Mouse (Mus musculus): ENCODE measurements around the gene Gm21992. TPM values are rescaled to one million over a fixed set of nuclear protein-coding genes. Genes with fewer than 3 reads are reported as not detected.

Gene Gm21992
- polyA plus RNA-seq, 1 experiment from 2014 or later, result 23.9 TPM

DNA sequence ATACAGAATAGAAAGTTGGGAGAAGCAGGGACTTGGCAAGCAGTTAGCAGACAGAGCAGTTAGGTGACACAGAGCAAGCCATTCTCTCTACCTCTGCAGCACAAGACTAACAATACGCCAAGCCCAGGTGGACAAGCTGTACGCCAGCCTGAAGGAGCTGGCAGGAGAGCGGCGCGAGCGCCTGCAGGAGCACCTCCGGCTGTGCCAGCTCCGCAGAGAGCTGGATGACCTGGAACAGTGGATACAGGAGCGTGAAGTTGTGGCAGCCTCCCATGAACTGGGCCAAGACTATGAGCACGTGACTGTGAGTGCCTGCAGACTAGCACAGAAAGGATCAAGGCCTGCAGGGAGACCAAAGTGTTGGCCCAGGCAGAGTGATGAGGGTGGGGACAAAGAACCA lies 65.7 kb downstream of the Gm21992 start:
- no peak overlapping the region for H3K4me3 ChIP-seq
- no peaks in the 10 kb centered on the region for H3K27me3 ChIP-seq
- no peaks in the 10 kb centered on the region for H3K4me1 ChIP-seq (replicated peaks)
- H3K27ac ChIP-seq (replicated peaks), result no peak overlapping the region
- WGBS, result 92% methylated on average over 10 of the region's 10 CpGs
- no peak for ATAC-seq (ENCODE audit: low FRiP score, low read depth)
- H3K4me2 ChIP-seq, result no peak overlapping the region
- no peaks in the 10 kb centered on the region for H3K9me3 ChIP-seq
- H3K9ac ChIP-seq, result no peak overlapping the region
- peaks cover 83% of the 10 kb centered on the region for H3K36me3 ChIP-seq

DNA sequence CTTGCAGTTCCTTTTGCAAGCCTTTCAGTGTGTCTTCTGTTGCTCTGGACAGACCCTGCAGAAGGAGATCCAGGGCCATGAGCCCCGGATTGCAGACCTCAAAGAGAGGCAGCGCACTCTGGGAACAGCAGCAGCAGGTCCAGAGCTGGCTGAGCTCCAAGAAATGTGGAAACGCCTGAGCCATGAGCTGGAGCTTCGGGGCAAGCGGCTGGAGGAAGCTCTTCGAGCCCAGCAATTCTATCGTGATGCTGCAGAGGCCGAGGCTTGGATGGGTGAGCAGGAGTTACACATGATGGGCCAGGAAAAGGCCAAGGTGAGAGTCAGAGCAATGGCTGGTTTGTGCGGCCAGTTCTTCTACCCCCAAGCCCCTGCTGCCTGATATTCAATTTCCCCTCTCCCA lies 66.4 kb downstream of the Gm21992 start:
- Histone ChIP-seq H3K27ac (replicated peaks) (no peak overlapping the region), H3K9ac (no peak overlapping the region), H3K4me1 (replicated peaks) (no peaks in the 10 kb centered on the region), H3K9me3 (no peaks in the 10 kb centered on the region), H3K27me3 (no peaks in the 10 kb centered on the region), H3K4me3 (no peak overlapping the region), H3K4me2 (no peak overlapping the region), H3K36me3 (peaks cover 84% of the 10 kb centered on the region)
- ATAC-seq (ENCODE audit: low FRiP score, low read depth), result no peak
- WGBS, result 65% methylated on average over 9 of the region's 9 CpGs

DNA sequence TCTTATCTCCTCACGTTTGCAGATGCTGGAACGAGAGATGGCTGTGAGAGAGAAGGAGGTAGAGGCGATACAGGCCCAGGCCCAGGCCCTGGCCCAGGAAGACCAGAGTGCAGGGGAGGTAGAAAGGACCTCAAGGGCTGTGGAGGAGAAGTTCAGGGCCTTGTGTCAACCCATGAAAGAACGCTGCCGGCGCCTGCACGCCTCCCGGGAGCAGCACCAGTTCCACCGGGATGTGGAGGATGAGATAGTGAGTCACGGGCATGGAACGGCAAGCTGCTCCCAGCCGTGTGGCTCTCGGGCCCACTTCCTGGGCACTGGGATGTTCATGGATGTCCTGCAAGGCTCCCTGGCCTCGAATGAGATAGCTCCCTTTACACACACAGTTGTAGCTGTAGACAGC lies 67.4 kb downstream of the Gm21992 start:
- WGBS, result 87% methylated on average over 14 of the region's 14 CpGs
- Histone ChIP-seq H3K4me3 (no peak overlapping the region), H3K4me1 (replicated peaks) (no peaks in the 10 kb centered on the region), H3K9ac (no peak overlapping the region), H3K9me3 (no peaks in the 10 kb centered on the region), H3K27ac (replicated peaks) (no peak overlapping the region), H3K4me2 (no peak overlapping the region), H3K36me3 (peaks cover 86% of the 10 kb centered on the region), H3K27me3 (no peaks in the 10 kb centered on the region)
- no peak for ATAC-seq (ENCODE audit: low FRiP score, low read depth)

DNA sequence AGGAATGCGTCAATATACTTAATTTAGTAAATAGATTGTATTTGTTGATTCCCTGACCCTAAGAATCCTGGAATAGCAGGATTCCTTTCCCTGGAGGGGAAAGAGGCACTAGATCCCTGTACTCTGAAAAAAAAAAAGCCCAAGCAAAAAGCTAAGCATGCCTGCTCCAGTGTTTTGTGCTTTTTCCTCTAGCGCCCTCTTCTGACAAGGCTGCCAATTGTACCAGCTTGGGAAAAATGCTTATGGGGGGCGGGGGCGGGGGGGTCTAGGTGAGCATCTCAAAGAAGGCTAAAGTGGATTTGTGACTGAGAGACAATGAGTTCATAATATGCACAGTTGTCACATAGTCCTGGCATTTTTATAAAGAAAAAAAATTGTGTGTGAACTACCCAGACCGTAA lies 67.9 kb downstream of the Gm21992 start:
- no peak overlapping the region for H3K4me3 ChIP-seq
- WGBS, result 41% methylated on average over 5 of the region's 5 CpGs
- ATAC-seq (ENCODE audit: low FRiP score, low read depth), result no peak

DNA sequence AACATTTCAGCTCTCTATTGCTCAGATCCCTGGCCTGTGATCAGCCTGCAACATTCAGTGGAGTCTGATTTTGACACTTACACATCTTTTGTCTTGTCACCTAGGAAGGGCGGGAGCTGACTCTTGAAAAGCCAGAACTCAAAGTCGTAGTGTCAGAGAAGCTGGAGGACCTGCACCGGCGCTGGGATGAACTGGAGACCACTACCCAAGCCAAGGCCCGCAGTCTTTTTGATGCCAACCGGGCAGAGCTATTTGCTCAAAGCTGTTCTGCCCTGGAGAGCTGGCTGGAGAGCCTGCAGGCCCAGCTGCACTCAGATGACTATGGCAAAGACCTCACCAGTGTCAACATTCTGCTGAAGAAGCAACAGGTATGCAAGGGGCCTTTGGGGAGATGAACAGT lies 69.2 kb downstream of the Gm21992 start:
- no peak overlapping the region for H3K4me2 ChIP-seq
- no peaks in the 10 kb centered on the region for H3K4me1 ChIP-seq (replicated peaks)
- H3K27ac ChIP-seq (replicated peaks), result no peak overlapping the region
- H3K4me3 ChIP-seq, result no peak overlapping the region
- no peaks in the 10 kb centered on the region for H3K27me3 ChIP-seq
- WGBS, result 91% methylated on average over 6 of the region's 6 CpGs
- H3K9ac ChIP-seq, result no peak overlapping the region
- peaks cover 89% of the 10 kb centered on the region for H3K36me3 ChIP-seq
- no peak for ATAC-seq (ENCODE audit: low FRiP score, low read depth)
- no peaks in the 10 kb centered on the region for H3K9me3 ChIP-seq

More for the DNA sequence above, 67.9 kb downstream of the Gm21992 start:
- Histone ChIP-seq H3K4me2 (no peak overlapping the region), H3K4me1 (replicated peaks) (no peaks in the 10 kb centered on the region), H3K27ac (replicated peaks) (no peak overlapping the region), H3K36me3 (peaks cover 87% of the 10 kb centered on the region), H3K9ac (no peak overlapping the region), H3K27me3 (no peaks in the 10 kb centered on the region), H3K9me3 (no peaks in the 10 kb centered on the region)

DNA sequence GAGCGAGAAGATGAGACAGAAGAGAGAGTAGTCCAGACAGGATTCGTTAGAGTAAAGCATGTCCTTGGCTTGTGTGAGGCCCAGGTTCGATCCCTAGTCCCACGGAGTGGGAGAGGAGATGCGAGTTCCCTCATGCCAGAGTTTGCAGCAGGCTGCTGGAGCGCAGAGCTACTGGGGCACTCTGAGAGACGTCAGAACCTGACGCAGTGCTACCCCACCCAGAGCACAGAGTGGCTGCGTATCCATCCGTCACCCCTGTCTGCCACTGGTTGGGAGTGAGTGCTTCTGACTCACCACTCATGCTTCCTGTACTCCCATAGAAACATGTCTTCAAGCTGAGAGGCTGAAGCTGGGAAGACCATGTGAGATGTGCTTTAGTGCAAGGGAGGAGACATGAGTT lies 69.9 kb downstream of the Gm21992 start:
- no peaks in the 10 kb centered on the region for H3K9me3 ChIP-seq
- H3K4me3 ChIP-seq, result no peak overlapping the region
- no peak for ATAC-seq (ENCODE audit: low FRiP score, low read depth)
- peaks cover 89% of the 10 kb centered on the region for H3K36me3 ChIP-seq
- 85% methylated on average over 10 of the region's 10 CpGs for WGBS
- H3K4me2 ChIP-seq, result no peak overlapping the region
- no peak overlapping the region for H3K9ac ChIP-seq
- H3K27ac ChIP-seq (replicated peaks), result no peak overlapping the region
- H3K4me1 ChIP-seq (replicated peaks), result no peaks in the 10 kb centered on the region
- H3K27me3 ChIP-seq, result no peaks in the 10 kb centered on the region

DNA sequence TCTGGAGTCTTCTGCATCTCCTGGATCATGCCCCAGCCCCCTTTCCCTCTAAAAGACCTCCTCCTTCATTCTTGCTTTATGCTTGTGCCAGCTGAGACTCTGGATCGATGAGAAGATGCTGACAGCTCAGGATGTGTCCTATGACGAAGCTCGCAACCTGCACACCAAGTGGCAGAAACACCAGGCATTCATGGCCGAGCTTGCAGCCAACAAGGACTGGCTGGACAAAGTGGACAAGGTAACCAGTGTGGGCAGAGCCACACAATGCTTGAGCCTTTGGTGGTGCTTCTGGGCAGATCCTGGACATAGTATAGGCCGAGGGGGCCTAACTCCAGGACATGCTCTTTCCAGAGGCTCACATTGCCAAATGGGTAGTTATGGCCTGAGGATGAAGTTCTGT lies 71.7 kb downstream of the Gm21992 start:
- Histone ChIP-seq H3K9me3 (no peaks in the 10 kb centered on the region), H3K27me3 (no peaks in the 10 kb centered on the region), H3K36me3 (peaks cover 79% of the 10 kb centered on the region), H3K4me3 (no peak overlapping the region), H3K4me2 (no peak overlapping the region), H3K4me1 (replicated peaks) (no peaks in the 10 kb centered on the region), H3K27ac (replicated peaks) (no peak overlapping the region), H3K9ac (no peak overlapping the region)
- WGBS, result 93% methylated on average over 5 of the region's 5 CpGs
- ATAC-seq (ENCODE audit: low FRiP score, low read depth), result no peak

DNA sequence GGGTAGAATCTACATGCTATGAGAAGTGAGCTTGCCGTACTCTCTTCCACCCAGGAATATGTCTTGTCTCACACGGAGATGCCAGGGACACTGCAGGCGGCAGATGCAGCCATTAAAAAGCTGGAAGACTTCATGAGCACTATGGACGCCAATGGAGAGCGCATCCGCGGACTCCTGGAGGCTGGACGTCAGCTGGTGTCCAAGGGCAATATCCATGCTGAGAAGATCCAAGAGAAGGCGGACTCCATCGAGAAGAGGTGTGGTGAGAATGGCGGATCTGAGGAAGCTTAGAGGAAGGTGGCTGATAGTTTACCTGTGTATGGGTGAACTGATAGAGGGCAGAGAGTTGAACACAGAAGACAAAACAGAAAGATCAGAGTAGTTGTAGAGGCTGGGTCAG lies 72.4 kb downstream of the Gm21992 start:
- Histone ChIP-seq H3K27me3 (no peaks in the 10 kb centered on the region), H3K36me3 (peaks cover 80% of the 10 kb centered on the region), H3K9ac (no peak overlapping the region), H3K27ac (replicated peaks) (no peak overlapping the region), H3K4me3 (no peak overlapping the region), H3K9me3 (no peaks in the 10 kb centered on the region), H3K4me2 (no peak overlapping the region), H3K4me1 (replicated peaks) (no peaks in the 10 kb centered on the region)
- no peak for ATAC-seq (ENCODE audit: low FRiP score, low read depth)
- WGBS, result 93% methylated on average over 11 of the region's 11 CpGs

DNA sequence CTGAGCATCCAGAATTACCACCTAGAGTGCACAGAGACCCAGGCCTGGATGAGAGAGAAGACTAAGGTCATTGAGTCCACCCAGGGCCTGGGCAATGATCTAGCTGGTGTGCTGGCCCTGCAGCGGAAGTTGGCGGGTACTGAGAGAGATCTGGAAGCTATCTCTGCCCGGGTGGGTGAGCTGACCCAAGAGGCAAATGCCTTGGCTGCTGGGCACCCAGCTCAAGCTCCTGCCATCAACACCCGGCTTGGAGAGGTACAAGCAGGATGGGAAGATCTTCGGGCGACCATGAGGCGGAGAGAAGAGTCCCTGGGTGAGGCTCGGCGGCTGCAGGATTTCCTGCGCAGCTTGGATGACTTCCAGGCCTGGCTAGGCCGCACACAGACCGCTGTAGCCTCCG lies 73.5 kb downstream of the Gm21992 start:
- ATAC-seq (ENCODE audit: low FRiP score, low read depth), result no peak
- 86% methylated on average over 13 of the region's 13 CpGs for WGBS

DNA sequence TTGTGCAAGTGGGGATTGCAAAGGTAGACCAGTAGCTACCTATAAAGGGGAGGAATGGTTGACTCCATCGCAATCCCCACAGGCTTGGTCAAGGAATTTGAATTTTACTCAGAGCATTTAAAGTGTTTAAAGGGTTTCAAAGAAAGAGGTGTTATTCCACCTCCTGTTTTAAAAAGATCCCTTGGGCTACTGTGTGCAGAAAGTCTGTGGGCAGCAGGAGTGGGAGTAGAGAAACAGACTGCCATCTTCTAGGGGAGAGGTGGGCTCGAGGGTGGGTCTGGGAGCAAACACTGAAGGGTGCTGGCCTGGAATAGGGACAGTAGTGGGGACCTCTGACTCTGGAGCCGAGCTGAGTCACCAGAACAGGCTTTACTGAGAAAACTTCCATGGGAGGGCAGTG lies 78.4 kb downstream of the Gm21992 start:
- Histone ChIP-seq H3K9me3 (no peaks in the 10 kb centered on the region), H3K27ac (replicated peaks) (no peak overlapping the region), H3K4me3 (no peak overlapping the region), H3K4me1 (replicated peaks) (no peaks in the 10 kb centered on the region), H3K4me2 (no peak overlapping the region), H3K27me3 (no peaks in the 10 kb centered on the region), H3K36me3 (peaks cover 81% of the 10 kb centered on the region), H3K9ac (no peak overlapping the region)
- WGBS, result 87% methylated on average over 3 of the region's 3 CpGs
- ATAC-seq (ENCODE audit: low FRiP score, low read depth), result no peak

More for the DNA sequence above, 73.5 kb downstream of the Gm21992 start:
- no peaks in the 10 kb centered on the region for H3K27me3 ChIP-seq
- peaks cover 86% of the 10 kb centered on the region for H3K36me3 ChIP-seq
- H3K9ac ChIP-seq, result no peak overlapping the region
- no peak overlapping the region for H3K4me2 ChIP-seq
- H3K27ac ChIP-seq (replicated peaks), result no peak overlapping the region
- no peaks in the 10 kb centered on the region for H3K4me1 ChIP-seq (replicated peaks)
- H3K4me3 ChIP-seq, result no peak overlapping the region
- H3K9me3 ChIP-seq, result no peaks in the 10 kb centered on the region

DNA sequence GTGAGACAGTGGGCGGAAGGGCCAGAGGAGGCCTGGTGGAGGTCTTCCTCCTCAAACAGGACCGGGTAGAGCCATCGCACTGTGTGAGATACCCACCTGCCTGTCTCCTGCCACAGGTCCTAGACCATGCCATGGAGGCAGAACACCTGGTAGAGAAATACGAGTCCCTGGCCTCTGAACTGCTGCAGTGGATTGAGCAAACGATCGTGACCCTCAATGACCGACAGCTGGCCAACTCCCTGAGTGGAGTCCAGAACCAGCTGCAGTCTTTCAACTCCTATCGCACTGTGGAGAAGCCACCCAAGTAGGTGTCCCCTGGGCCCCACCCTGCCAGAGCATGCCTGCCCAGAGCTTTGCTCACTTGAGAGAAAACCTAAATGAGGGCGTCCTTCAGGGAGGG lies 82.2 kb downstream of the Gm21992 start:
- Histone ChIP-seq H3K27me3 (no peaks in the 10 kb centered on the region), H3K4me3 (no peak overlapping the region), H3K36me3 (peaks cover 80% of the 10 kb centered on the region), H3K27ac (replicated peaks) (no peak overlapping the region), H3K4me1 (replicated peaks) (no peaks in the 10 kb centered on the region), H3K9me3 (no peaks in the 10 kb centered on the region), H3K9ac (no peak overlapping the region), H3K4me2 (no peak overlapping the region)
- 89% methylated on average over 9 of the region's 9 CpGs for WGBS
- ATAC-seq (ENCODE audit: low FRiP score, low read depth), result no peak

DNA sequence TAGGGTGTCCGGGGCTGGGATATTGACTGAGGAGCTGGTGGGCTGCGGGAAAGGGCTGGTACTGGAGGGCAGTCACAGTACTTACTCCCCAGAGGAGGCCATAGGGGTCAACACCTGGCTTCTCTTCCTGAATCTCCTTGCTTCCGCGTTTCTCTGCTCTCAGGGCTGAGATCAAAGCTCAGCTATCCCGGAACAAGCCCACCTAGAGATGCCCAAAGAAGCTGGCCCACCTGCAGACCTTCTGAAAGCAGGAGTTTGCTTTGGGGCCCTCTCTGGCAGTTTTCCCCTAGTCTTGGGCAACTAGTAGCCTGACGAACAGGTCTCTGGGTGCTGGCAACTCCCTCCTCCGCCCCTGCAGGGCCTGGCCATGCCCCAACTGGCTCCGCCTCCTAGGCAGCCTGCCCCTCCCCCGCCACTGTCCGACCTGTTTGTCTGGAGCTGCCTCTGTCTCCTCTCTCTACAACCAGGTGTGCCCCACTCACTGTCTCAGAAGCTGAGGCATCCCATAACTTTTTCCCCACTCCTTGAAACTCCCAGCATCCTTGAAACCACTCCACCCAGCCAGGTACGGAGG lies 90.7 kb downstream of the Gm21992 start:
- Histone ChIP-seq H3K9me3 (no peaks in the 10 kb centered on the region), H3K4me3 (no peak overlapping the region), H3K36me3 (peaks cover 20% of the 10 kb centered on the region; the same call in 1 of the 2 replicates), H3K27ac (replicated peaks) (no peak overlapping the region), H3K4me1 (replicated peaks) (no peaks in the 10 kb centered on the region), H3K4me2 (no peak overlapping the region), H3K27me3 (no peaks in the 10 kb centered on the region), H3K9ac (no peak overlapping the region)
- 25% methylated on average over 11 of the region's 11 CpGs for WGBS
- ATAC-seq (ENCODE audit: low FRiP score, low read depth), result no peak

DNA sequence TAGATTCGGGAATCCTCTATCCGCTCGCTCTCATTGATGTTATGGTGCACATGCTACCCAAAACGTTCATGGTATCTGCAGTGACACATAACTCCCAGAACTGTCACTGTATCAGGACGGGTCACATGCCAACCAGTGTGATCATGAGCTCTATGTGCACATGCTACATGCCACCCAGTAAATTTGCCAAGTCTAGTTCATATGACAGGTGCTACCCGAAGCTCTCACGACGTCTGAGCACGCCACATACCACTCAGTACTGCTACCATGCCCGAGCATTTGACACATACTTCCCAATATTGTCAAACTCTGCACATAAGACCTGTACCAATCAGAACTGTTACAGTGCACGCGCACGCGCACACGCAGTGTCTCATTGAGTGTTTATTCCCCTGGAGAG lies 91.3 kb downstream of the Gm21992 start:
- H3K9me3 ChIP-seq, result no peaks in the 10 kb centered on the region
- no peak overlapping the region for H3K4me2 ChIP-seq
- H3K4me1 ChIP-seq (replicated peaks), result 0 out of 2 replicates have a peak, but pooled peaks cover 1% of the 10 kb centered on the region
- H3K9ac ChIP-seq, result no peak overlapping the region
- H3K36me3 ChIP-seq, result peaks cover 15% of the 10 kb centered on the region; the same call in 1 of the 2 replicates
- H3K4me3 ChIP-seq, result no peak overlapping the region
- no peak overlapping the region for H3K27ac ChIP-seq (replicated peaks)
- no peak for ATAC-seq (ENCODE audit: low FRiP score, low read depth)
- no peaks in the 10 kb centered on the region for H3K27me3 ChIP-seq
- WGBS, result 84% methylated on average over 15 of the region's 15 CpGs
